Mouse (Mus musculus) urinary bladder, postnatal 10 days (tissue): Measurements from ENCODE around the gene Il17ra.
A peak's percentile ranks its signal among the peaks of the same experiment; 100 is the strongest.

Experiments
- DNase-seq: peaks from one replicate; pipeline ENCODE4 v3.0.0; 2022; ENCODE audit warnings: low spot score

The Il17ra gene

GRCm38 (mm10) chr6:120509975-120510374 lies 46.9 kb downstream of the Il17ra start:
- DNase-seq, result no peak

GRCm38 (mm10) chr6:120510425-120510824 lies 47.4 kb downstream of the Il17ra start:
- no peak for DNase-seq

- DNase-seq, result no peak
Measured at GRCm38 (mm10) chr6:120511212-120511611, 48.2 kb downstream of the Il17ra start.

GRCm38 (mm10) chr6:120516422-120516821 lies 53.4 kb downstream of the Il17ra start:
- DNase-seq, result no peak

GRCm38 (mm10) chr6:120516879-120517278 lies 53.8 kb downstream of the Il17ra start:
- no peak for DNase-seq

GRCm38 (mm10) chr6:120517311-120517710 lies 54.3 kb downstream of the Il17ra start:
- no peak for DNase-seq

GRCm38 (mm10) chr6:120519647-120520046 lies 56.6 kb downstream of the Il17ra start:
- no peak for DNase-seq

- no peak for DNase-seq
Measured at GRCm38 (mm10) chr6:120524796-120525195, 61.7 kb downstream of the Il17ra start.

- no peak for DNase-seq
Measured at GRCm38 (mm10) chr6:120529123-120529522, 66.1 kb downstream of the Il17ra start.

- DNase-seq, result peak; percentile 70
Measured at GRCm38 (mm10) chr6:120531020-120531965, 68.2 kb downstream of the Il17ra start, which contains the start of gene Hdhd5. TSS of gene Hdhd5 (minus strand) at chr6:120531319.

GRCm38 (mm10) chr6:120532594-120532993 lies 69.5 kb downstream of the Il17ra start:
- DNase-seq, result no peak

- no peak for DNase-seq
Measured at GRCm38 (mm10) chr6:120536337-120536736, 73.3 kb downstream of the Il17ra start.
